Mouse (Mus musculus): ENCODE measurements around the gene Gpr83. TPM values are rescaled to one million over a fixed set of nuclear protein-coding genes. Genes with fewer than 3 reads are reported as not detected.

Gene Gpr83
- polyA plus RNA-seq (2012; fragmentation: generic; extraction: Trizol), result not detected

GRCm38 (mm10) chr9:14859868-14860639 lies at the start of gene Gpr83:
TSS of gene Gpr83 (plus strand) at chr9:14860210.
- Histone ChIP-seq H3K36me3 (ENCODE audit: control insufficient read depth, insufficient read depth) (no peaks in the 10 kb centered on the region), H3K79me2 (ENCODE audit: control insufficient read depth, insufficient read depth) (no peaks in the 10 kb centered on the region), H3K4me2 (ENCODE audit: low read depth) (no peak within 1 kb of the TSS), H3K27me3 (ENCODE audit: control insufficient read depth, insufficient read depth, insufficient read length) (peaks cover 35% of the 10 kb centered on the region), H3ac (ENCODE audit: control insufficient read depth, insufficient read length) (no peak within 1 kb of the TSS), H3K4me3 (no peak within 1 kb of the TSS)
- no peak for TF ChIP-seq MYOD1 (IDR thresholded peaks at IDR 0.05; ENCODE audit: control insufficient read depth in 1 of 3, insufficient read length in 2 of 3, low read depth in 2 of 3)
- no peak for TF ChIP-seq POLR2A (IDR thresholded peaks at IDR 0.05; ENCODE audit: insufficient read length, low read depth)
- no peak for TF ChIP-seq MAX (IDR thresholded peaks at IDR 0.05; ENCODE audit: low read depth)
- TF ChIP-seq TCF3 (IDR thresholded peaks at IDR 0.05; ENCODE audit: insufficient read length, low read depth), result no peak
- no peak for TF ChIP-seq SRF (IDR thresholded peaks at IDR 0.05; ENCODE audit: control insufficient read depth, insufficient read length, low read depth)
- TF ChIP-seq CEBPB (IDR thresholded peaks at IDR 0.05; ENCODE audit: insufficient read depth, poor library complexity, severe bottlenecking), result no peak
- TF ChIP-seq USF1 (IDR thresholded peaks at IDR 0.05; ENCODE audit: low read depth), result no peak
- TF ChIP-seq TCF12 (IDR thresholded peaks at IDR 0.05; ENCODE audit: insufficient read depth, poor library complexity, severe bottlenecking), result no peak
- no peak for TF ChIP-seq REST (IDR thresholded peaks at IDR 0.05; ENCODE audit: insufficient read depth, insufficient read length)
- TF ChIP-seq E2F4 (IDR thresholded peaks at IDR 0.05; ENCODE audit: insufficient read depth), result no peak
- TF ChIP-seq MYOG (IDR thresholded peaks at IDR 0.05; ENCODE audit: control insufficient read depth in 1 of 3, insufficient read depth in 1 of 3, insufficient read length in 2 of 3, low read depth in 2 of 3), result no peak
- TF ChIP-seq POLR2AphosphoS2 (IDR thresholded peaks at IDR 0.05; ENCODE audit: insufficient read length, low read depth), result no peak

- Histone ChIP-seq H3K4me2 (ENCODE audit: low read depth) (no peak overlapping the region), H3K36me3 (ENCODE audit: control insufficient read depth, insufficient read depth) (peaks cover 32% of the 10 kb centered on the region), H3K4me3 (no peak overlapping the region), H3K79me2 (ENCODE audit: control insufficient read depth, insufficient read depth) (no peaks in the 10 kb centered on the region), H3ac (ENCODE audit: control insufficient read depth, insufficient read length) (no peak overlapping the region), H3K27me3 (ENCODE audit: control insufficient read depth, insufficient read depth, insufficient read length) (no peaks in the 10 kb centered on the region)
- TF ChIP-seq MAX (IDR thresholded peaks at IDR 0.05; ENCODE audit: low read depth) (no peak), POLR2A (IDR thresholded peaks at IDR 0.05; ENCODE audit: insufficient read length, low read depth) (no peak), MYOD1 (IDR thresholded peaks at IDR 0.05; ENCODE audit: control insufficient read depth in 1 of 3, insufficient read length in 2 of 3, low read depth in 2 of 3) (peak in 2 of 3 experiments; percentile 58 to 65), SRF (IDR thresholded peaks at IDR 0.05; ENCODE audit: control insufficient read depth, insufficient read length, low read depth) (no peak), POLR2AphosphoS2 (IDR thresholded peaks at IDR 0.05; ENCODE audit: insufficient read length, low read depth) (no peak), MYOG (IDR thresholded peaks at IDR 0.05; ENCODE audit: control insufficient read depth in 1 of 3, insufficient read depth in 1 of 3, insufficient read length in 2 of 3, low read depth in 2 of 3) (peak in 1 of 3 experiments; percentile 47), TCF3 (IDR thresholded peaks at IDR 0.05; ENCODE audit: insufficient read length, low read depth) (no peak), E2F4 (IDR thresholded peaks at IDR 0.05; ENCODE audit: insufficient read depth) (no peak)
Observed at GRCm38 (mm10) chr9:14821396-14821795, 38.6 kb upstream of the Gpr83 start.

GRCm38 (mm10) chr9:14824840-14825239 lies 35.2 kb upstream of the Gpr83 start:
- no peak overlapping the region for H3K4me3 ChIP-seq
- H3K79me2 ChIP-seq (ENCODE audit: control insufficient read depth, insufficient read depth), result no peaks in the 10 kb centered on the region
- no peak overlapping the region for H3K4me2 ChIP-seq (ENCODE audit: low read depth)
- no peaks in the 10 kb centered on the region for H3K27me3 ChIP-seq (ENCODE audit: control insufficient read depth, insufficient read depth, insufficient read length)
- peaks cover 8% of the 10 kb centered on the region for H3K36me3 ChIP-seq (ENCODE audit: control insufficient read depth, insufficient read depth)
- no peak overlapping the region for H3ac ChIP-seq (ENCODE audit: control insufficient read depth, insufficient read length)
- TF ChIP-seq MAX (IDR thresholded peaks at IDR 0.05; ENCODE audit: low read depth) (no peak), TCF12 (IDR thresholded peaks at IDR 0.05; ENCODE audit: insufficient read depth, poor library complexity, severe bottlenecking) (no peak), USF1 (IDR thresholded peaks at IDR 0.05; ENCODE audit: low read depth) (no peak), TCF3 (IDR thresholded peaks at IDR 0.05; ENCODE audit: insufficient read length, low read depth) (no peak), SRF (IDR thresholded peaks at IDR 0.05; ENCODE audit: control insufficient read depth, insufficient read length, low read depth) (no peak), REST (IDR thresholded peaks at IDR 0.05; ENCODE audit: insufficient read depth, insufficient read length) (no peak), CEBPB (IDR thresholded peaks at IDR 0.05; ENCODE audit: insufficient read depth, poor library complexity, severe bottlenecking) (no peak), POLR2AphosphoS2 (IDR thresholded peaks at IDR 0.05; ENCODE audit: insufficient read length, low read depth) (no peak), POLR2A (IDR thresholded peaks at IDR 0.05; ENCODE audit: insufficient read length, low read depth) (no peak), E2F4 (IDR thresholded peaks at IDR 0.05; ENCODE audit: insufficient read depth) (no peak), MYOG (IDR thresholded peaks at IDR 0.05; ENCODE audit: control insufficient read depth in 1 of 3, insufficient read depth in 1 of 3, insufficient read length in 2 of 3, low read depth in 2 of 3) (no peak), MYOD1 (IDR thresholded peaks at IDR 0.05; ENCODE audit: control insufficient read depth in 1 of 3, insufficient read length in 2 of 3, low read depth in 2 of 3) (no peak)

GRCm38 (mm10) chr9:14827875-14828274 lies 32.1 kb upstream of the Gpr83 start:
- H3K27me3 ChIP-seq (ENCODE audit: control insufficient read depth, insufficient read depth, insufficient read length), result no peaks in the 10 kb centered on the region
- H3K4me2 ChIP-seq (ENCODE audit: low read depth), result no peak overlapping the region
- peaks cover 24% of the 10 kb centered on the region for H3K36me3 ChIP-seq (ENCODE audit: control insufficient read depth, insufficient read depth)
- H3K79me2 ChIP-seq (ENCODE audit: control insufficient read depth, insufficient read depth), result no peaks in the 10 kb centered on the region
- TF ChIP-seq CEBPB (IDR thresholded peaks at IDR 0.05; ENCODE audit: insufficient read depth, poor library complexity, severe bottlenecking), result no peak
- no peak for TF ChIP-seq TCF12 (IDR thresholded peaks at IDR 0.05; ENCODE audit: insufficient read depth, poor library complexity, severe bottlenecking)
- no peak for TF ChIP-seq E2F4 (IDR thresholded peaks at IDR 0.05; ENCODE audit: insufficient read depth)
- no peak for TF ChIP-seq MAX (IDR thresholded peaks at IDR 0.05; ENCODE audit: low read depth)
- no peak for TF ChIP-seq MYOG (IDR thresholded peaks at IDR 0.05; ENCODE audit: control insufficient read depth in 1 of 3, insufficient read depth in 1 of 3, insufficient read length in 2 of 3, low read depth in 2 of 3)
- TF ChIP-seq POLR2AphosphoS2 (IDR thresholded peaks at IDR 0.05; ENCODE audit: insufficient read length, low read depth), result no peak
- no peak for TF ChIP-seq REST (IDR thresholded peaks at IDR 0.05; ENCODE audit: insufficient read depth, insufficient read length)
- no peak for TF ChIP-seq MYOD1 (IDR thresholded peaks at IDR 0.05; ENCODE audit: control insufficient read depth in 1 of 3, insufficient read length in 2 of 3, low read depth in 2 of 3)
- no peak for TF ChIP-seq USF1 (IDR thresholded peaks at IDR 0.05; ENCODE audit: low read depth)
- TF ChIP-seq SRF (IDR thresholded peaks at IDR 0.05; ENCODE audit: control insufficient read depth, insufficient read length, low read depth), result no peak
- no peak for TF ChIP-seq POLR2A (IDR thresholded peaks at IDR 0.05; ENCODE audit: insufficient read length, low read depth)
- TF ChIP-seq TCF3 (IDR thresholded peaks at IDR 0.05; ENCODE audit: insufficient read length, low read depth), result no peak
- no peak overlapping the region for H3K4me3 ChIP-seq
- no peak overlapping the region for H3ac ChIP-seq (ENCODE audit: control insufficient read depth, insufficient read length)
